Mouse (Mus musculus) bone marrow macrophage, adult 2 months (primary cell): ENCODE data around the gene Pgghg. TPM values are rescaled to one million over a fixed set of nuclear protein-coding genes. Genes with fewer than 3 reads are reported as not detected.

Experiments used
- H3K27ac ChIP-seq: 2 replicates; pipeline ENCODE4 v1.5.1; 2012; ENCODE audit warnings: low read depth, low read length; ENCODE audit not compliant: insufficient read depth
- H3K4me1 ChIP-seq: 2 replicates; pipeline ENCODE4 v1.6.1; 2012; ENCODE audit warnings: low read length; ENCODE audit not compliant: control insufficient read depth, insufficient read depth
- H3K4me3 ChIP-seq: 2 replicates; pipeline ENCODE4 v1.5.1; 2012; ENCODE audit warnings: mild to moderate bottlenecking, low read length, moderate library complexity; ENCODE audit not compliant: insufficient read depth
- CTCF ChIP-seq: IDR thresholded peaks from 2 replicates; pipeline ENCODE4 v1.5.1; 2012; ENCODE audit warnings: low read depth, mild to moderate bottlenecking, low read length, moderate library complexity
- POLR2A ChIP-seq: IDR thresholded peaks from 2 replicates; pipeline ENCODE4 v1.6.1; 2012; ENCODE audit warnings: mild to moderate bottlenecking, low read depth, low read length, borderline replicate concordance
- polyA plus RNA-seq: library from polyadenylated mRNA; stranded (reverse); fragments of >200 nt; gene quantifications from 2 replicates; pipeline ENCODE4 v1.2.4, GENCODE M21; 2012; ENCODE audit not compliant: missing spikeins, insufficient read depth, insufficient read length

The Pgghg gene
- polyA plus RNA-seq, 1 experiment: 13.8 TPM

DNA sequence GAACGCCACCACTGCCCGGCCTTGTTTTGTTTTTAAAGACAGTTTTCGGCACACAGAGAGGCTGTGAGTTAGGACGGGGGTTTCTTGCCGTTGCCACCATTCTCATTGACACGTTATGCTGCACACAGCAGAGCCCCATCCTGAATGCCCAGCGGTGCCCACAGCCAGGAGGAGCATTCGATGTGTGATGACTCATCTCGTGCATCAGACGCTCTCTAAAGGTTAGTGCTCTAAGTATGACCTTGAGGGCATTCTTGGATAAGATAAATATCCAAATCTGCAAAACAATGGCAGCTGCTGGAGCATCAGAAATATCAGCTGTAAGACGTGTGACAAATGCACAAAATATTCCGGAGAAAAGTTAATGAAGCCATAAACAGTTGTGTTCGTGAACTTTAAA lies 34.1 kb upstream of the Pgghg start:
- Histone ChIP-seq H3K4me1 (peaks cover 3% of the 10 kb centered on the region; the same call in 1 of the 2 replicates), H3K27ac (no peak overlapping the region), H3K4me3 (no peak overlapping the region)
- TF ChIP-seq CTCF (no peak), POLR2A (no peak)

DNA sequence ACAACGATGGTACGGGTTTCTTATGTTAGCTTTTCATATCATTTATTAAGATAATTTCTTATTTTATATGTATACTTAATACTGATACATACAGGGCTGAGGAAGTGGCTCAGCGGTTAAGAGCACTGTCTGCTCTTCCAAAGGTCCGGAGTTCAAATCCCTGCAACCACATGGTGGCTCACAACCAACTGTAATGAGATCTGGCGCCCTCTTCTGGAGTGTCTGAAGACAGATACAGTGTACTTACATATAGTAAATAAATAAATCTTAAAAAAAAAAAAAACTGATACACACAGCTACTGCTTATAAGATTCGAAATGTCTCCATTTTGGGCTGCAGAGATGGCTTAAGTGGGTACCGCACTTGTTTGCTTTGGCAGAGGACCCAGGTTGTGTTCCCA lies 33.5 kb upstream of the Pgghg start:
- Histone ChIP-seq H3K27ac (no peak overlapping the region), H3K4me1 (peaks cover 7% of the 10 kb centered on the region), H3K4me3 (no peak overlapping the region)
- no peak for TF ChIP-seq CTCF
- no peak for TF ChIP-seq POLR2A

DNA sequence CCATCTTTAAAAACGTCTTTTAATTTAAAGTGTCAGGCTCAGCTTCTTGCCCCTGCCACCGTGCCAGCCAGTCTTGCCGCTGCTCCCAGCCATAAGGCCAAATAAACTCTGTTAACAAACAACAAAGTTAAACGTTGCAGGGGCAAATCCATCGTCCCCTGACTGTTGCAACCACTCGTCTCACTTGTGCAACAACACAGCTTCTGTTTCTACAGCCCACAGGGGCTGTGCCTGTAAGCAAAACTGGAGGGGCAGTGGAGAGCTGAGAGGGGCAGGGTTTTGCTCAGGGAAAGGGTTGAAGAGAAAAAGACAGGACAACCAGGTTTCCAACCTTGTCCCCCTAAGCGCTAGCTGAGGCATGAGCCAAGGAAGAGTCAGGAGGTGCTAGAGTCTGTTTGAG lies 33.0 kb upstream of the Pgghg start:
- TF ChIP-seq POLR2A (no peak), CTCF (no peak)
- Histone ChIP-seq H3K4me1 (peaks cover 8% of the 10 kb centered on the region), H3K27ac (no peak overlapping the region), H3K4me3 (no peak overlapping the region)

- H3K27ac ChIP-seq: no peak overlapping the region
- peak overlapping the region; percentile 51 for H3K4me3 ChIP-seq
- TF ChIP-seq CTCF (peak; percentile 68), POLR2A (no peak)
- peaks cover 8% of the 10 kb centered on the region for H3K4me1 ChIP-seq
Measured at GRCm38 (mm10) chr7:140908634-140909107, 32.5 kb upstream of the Pgghg start.

DNA sequence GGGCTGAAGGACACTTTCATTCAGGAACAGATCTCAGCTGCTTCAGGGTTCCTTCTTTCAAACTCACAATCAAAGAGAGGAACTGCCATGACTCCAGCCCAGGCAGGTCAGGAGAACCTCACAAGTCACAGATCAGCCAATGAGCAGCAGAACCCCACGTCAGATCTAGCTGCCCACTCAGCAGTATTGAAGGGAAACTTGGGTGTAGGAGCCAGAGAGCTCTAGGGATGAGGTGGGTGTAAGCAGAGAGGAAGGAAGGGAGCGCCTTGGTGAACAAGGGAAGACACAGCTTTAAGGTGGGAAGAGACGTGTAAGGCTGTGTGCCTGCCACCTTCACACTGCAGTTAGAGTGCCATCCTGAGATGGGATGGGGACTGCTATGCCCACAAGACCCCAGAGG lies 28.9 kb upstream of the Pgghg start:
- Histone ChIP-seq H3K4me3 (no peak overlapping the region), H3K27ac (no peak overlapping the region), H3K4me1 (peaks cover 10% of the 10 kb centered on the region)
- TF ChIP-seq CTCF (no peak), POLR2A (no peak)

DNA sequence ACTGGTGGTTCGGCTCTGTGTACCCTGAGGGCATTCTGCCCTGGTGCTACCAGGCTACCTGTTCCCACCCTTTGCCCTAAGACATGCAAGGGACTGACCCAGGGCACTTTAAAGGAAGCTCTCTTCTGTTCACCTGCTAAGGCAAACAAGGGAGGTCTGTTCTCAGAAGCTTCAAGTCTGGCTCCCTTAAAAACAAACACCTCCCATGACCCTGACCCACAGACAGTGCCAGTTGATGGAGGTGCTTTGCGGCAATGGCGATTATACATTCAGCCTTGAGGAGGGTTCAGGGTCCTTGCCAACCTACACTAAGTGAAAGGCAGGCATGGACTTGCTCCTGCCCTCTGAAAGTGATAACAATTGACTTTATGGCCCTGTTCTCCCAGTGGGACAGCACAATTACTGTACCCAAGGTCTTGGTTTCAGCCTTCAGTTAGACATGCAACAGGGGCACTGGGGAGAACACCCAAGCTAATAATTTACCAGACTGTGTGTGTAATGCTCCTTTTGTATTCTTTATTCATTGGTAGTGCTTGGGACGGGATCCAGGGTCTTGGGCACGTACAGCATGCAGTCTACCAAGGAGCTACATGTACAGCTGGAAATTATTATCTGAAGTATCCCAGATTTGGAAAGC lies 28.2 kb upstream of the Pgghg start:
- no peak for TF ChIP-seq CTCF
- no peak for TF ChIP-seq POLR2A
- H3K27ac ChIP-seq: no peak overlapping the region
- H3K4me3 ChIP-seq: no peak overlapping the region
- H3K4me1 ChIP-seq: peaks cover 10% of the 10 kb centered on the region

DNA sequence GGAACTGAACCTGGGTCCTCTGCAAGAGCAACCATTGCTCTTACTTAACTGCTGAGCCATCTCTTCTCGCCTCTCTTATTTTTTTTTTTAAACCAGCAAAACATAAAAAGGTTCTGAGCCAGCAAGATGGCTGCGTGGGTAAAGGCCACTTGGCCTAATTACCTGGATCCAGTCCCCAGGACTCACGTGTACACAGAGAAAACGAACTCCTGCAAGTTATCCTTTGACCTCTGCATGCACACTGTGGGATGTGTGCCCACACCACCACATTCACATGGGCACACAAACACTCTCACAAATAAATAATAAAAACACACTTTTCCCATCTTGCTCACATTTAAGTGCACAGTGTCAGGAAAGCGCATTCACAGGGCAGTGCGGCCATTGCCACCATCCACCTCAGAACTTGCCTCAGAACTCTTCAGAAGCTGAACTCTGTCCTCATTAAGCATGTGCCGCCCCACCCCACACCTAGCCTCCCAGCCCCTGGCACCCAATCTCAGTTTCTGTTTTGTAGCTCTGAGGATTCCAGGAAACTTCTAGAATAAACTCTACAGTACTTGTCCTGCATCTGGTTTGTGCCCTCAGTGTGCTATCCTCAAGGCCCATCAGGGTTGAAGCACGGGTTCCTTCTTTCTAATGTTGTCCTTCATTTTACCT lies 27.0 kb upstream of the Pgghg start:
- Histone ChIP-seq H3K4me1 (peaks cover 12% of the 10 kb centered on the region), H3K4me3 (no peak overlapping the region), H3K27ac (no peak overlapping the region)
- no peak for TF ChIP-seq CTCF
- TF ChIP-seq POLR2A: no peak

GRCm38 (mm10) chr7:140919911-140920310 lies 21.3 kb upstream of the Pgghg start:
- Histone ChIP-seq H3K27ac (no peak overlapping the region), H3K4me3 (no peak overlapping the region), H3K4me1 (peaks cover 5% of the 10 kb centered on the region)
- TF ChIP-seq POLR2A (no peak), CTCF (no peak)

DNA sequence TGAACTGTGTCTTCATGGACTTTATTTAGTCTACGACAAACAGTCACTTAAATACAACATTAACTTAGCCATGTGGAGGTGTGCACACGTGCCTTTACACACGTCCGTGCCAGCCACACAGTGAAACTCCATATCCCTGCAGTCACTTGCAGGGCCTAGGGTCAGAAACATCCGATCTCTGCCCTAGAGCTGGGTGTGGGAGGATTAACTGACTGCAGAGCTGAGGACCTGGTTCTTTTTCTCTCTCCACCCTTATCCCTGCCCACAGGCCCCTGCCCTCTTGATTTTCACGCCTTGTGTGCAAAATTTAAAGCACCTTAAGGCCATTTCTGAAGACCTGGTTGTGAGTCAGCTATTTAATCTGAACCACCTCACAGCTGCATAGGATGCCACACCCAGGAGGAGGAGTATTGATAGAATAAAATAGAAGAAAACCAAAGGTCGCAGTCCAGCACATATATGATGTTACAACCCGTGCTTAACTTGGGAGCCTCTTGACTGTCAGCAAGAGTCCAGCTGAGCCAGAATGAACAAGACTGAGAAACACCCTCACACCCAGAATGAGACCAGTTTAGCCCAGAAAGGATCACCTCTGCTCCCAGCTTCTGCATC lies 20.7 kb upstream of the Pgghg start, which contains the start of gene Nlrp6:
Gene Nlrp6, plus strand, starts transcription at position 485 of the 612 bp plus-strand sequence.
- H3K4me3 ChIP-seq: no peak within 1 kb of the TSS
- no peak within 1 kb of the TSS for H3K27ac ChIP-seq
- TF ChIP-seq CTCF: no peak
- no peak for TF ChIP-seq POLR2A
- peaks cover 5% of the 10 kb centered on the region for H3K4me1 ChIP-seq

- TF ChIP-seq POLR2A: no peak
- no peak for TF ChIP-seq CTCF
- peaks cover 5% of the 10 kb centered on the region for H3K4me1 ChIP-seq
- H3K4me3 ChIP-seq: no peak overlapping the region
- H3K27ac ChIP-seq: no peak overlapping the region
Measured at GRCm38 (mm10) chr7:140921225-140921975, 19.8 kb upstream of the Pgghg start.
